Comparison of ENCODE assay signal across 9 mouse cellular contexts in the genomic region with DNA sequence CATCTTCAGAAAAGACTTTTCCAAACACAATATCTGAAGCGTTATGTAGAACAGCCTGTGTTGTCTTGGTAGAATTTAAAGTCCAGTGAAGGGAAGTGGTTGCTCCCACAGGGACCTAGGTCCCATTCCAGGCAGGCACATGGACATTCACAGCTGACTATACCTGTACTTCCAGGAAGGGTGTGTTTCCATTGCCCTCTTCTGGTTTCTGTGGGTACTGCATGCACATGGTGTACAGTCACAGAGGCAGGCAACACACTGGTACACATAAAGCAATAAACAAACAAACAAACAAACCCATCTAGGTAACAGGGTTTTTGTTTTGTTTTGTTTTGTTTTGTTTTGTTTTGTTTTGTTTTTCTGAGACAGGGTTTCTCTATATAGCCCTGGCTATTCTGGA. TPM values are rescaled to one million over a fixed set of nuclear protein-coding genes. Genes with fewer than 3 reads are reported as not detected.
DNase-seq lines count a peak whose midpoint lies in the region; ATAC-seq and TF ChIP-seq lines count a peak whose summit lies in the region.
"Had no signal": no experiment of that assay in that cellular context is flagged by ENCODE, and none has a peak within 500 bp of the region (broad histone marks: within the 10 kb centered on the region; RNA-seq: fewer than 3 reads in every experiment).

No protein-coding gene starts in this region.

- no peak overlapping the region for H3K27ac ChIP-seq in left cerebral cortex, adult 2 months
- H3K27ac ChIP-seq: forebrain, embryonic 12.5 days; hindbrain, embryonic 10.5 days had no signal

- H3K36me3 ChIP-seq in E14TG2a.4 (ENCODE audit: insufficient read depth, low read length): no peaks in the 10 kb centered on the region
- H3K36me3 ChIP-seq: forebrain, embryonic 12.5 days; hindbrain, embryonic 10.5 days had no signal

- DNase-seq in left cerebral cortex, adult 2 months (ENCODE audit: extremely low spot score in 1 of 2, low spot score in 2 of 2): no peak
- no peak for DNase-seq in left cerebral cortex, adult 18-20 months (ENCODE audit: low spot score in 2 of 2)
- DNase-seq in NIH3T3 (ENCODE audit: low read depth): peak; percentile 52
- no peak for DNase-seq in spleen, adult 12 weeks (ENCODE audit: low spot score)
- DNase-seq in right cerebral cortex, postnatal 10 days (ENCODE audit: low spot score in 2 of 2): no peak

- no peaks in the 10 kb centered on the region for H3K9me3 ChIP-seq in E14TG2a.4 (ENCODE audit: low read length)
- H3K9me3 ChIP-seq: forebrain, embryonic 12.5 days; hindbrain, embryonic 10.5 days had no signal

- H3K4me3 ChIP-seq in left cerebral cortex, adult 2 months: no peak overlapping the region
- no peak overlapping the region for H3K4me3 ChIP-seq in E14TG2a.4 (replicated peaks; ENCODE audit: low read length)
- H3K4me3 ChIP-seq: forebrain, embryonic 12.5 days; hindbrain, embryonic 10.5 days had no signal

- H3K27me3 ChIP-seq in E14TG2a.4 (ENCODE audit: insufficient read depth, low read length): peaks cover 34% of the 10 kb centered on the region

- peaks cover 5% of the 10 kb centered on the region; the same call in 1 of the 2 replicates for H3K4me1 ChIP-seq in E14TG2a.4 (replicated peaks; ENCODE audit: low read depth, low read length)
- H3K4me1 ChIP-seq: forebrain, embryonic 12.5 days; hindbrain, embryonic 10.5 days had no signal

- intact Hi-C loops in left cerebral cortex, adult 2 months (cut with DNase I): no loop called here

- TF ChIP-seq CTCF in left cerebral cortex, adult 2 months (IDR thresholded peaks at IDR 0.05): peak; percentile 36
- peak; percentile 70 for TF ChIP-seq CTCF in E14TG2a.4 (conservative IDR thresholded peaks at IDR 0.05; ENCODE audit: low read length)

- peak; percentile 49; the same call in 1 of the 2 replicates for ATAC-seq in megakaryocyte, adult 5-6 weeks (ENCODE audit: poor library complexity, severe bottlenecking)

RNA-seq across cellular contexts. Expression of gene Flt1, which starts 7.9 kb away (rescaled TPM):
- 10 to 100 TPM; 35.2 to 37.9 TPM for total RNA-seq in left cerebral cortex, adult 2 months (2021)
- 10 to 100 TPM; 32.8 to 35.4 TPM for total RNA-seq in left cerebral cortex, adult 18-20 months (2021)
- total RNA-seq in megakaryocyte, adult 5-6 weeks (2015): 2.1 and 2.3 TPM in 2 replicates
- 2.9 and 5.3 TPM in 2 replicates for total RNA-seq in megakaryocyte, adult 5-6 weeks (2017)

Comparison
In these comparisons a context has a peak if more than half of its experiments do, and no peak if none do; other contexts are left out.
1. RNA of gene Flt1, which starts 7.9 kb away (total RNA-seq): 35.2 to 37.9 TPM in left cerebral cortex, adult 2 months and 32.8 to 35.4 TPM in left cerebral cortex, adult 18-20 months; 2.1 to 5.3 TPM in megakaryocyte, adult 5-6 weeks; every median in the first group is over 4 times any median in the second.